Mouse (Mus musculus): ENCODE results near the gene Defb7. TPM values are rescaled to one million over a fixed set of nuclear protein-coding genes. Genes with fewer than 3 reads are reported as not detected.

The Defb7 gene
- polyA plus RNA-seq (2015; fragmentation: Nextera tagmentation; extraction: Ambion mirVana) = not detected in 2 replicates

GRCm38 (mm10) chr8:19494797-19495196 is at the start of gene Defb7:
Gene Defb7 (plus strand): TSS chr8:19495097.
- H3K9me3 ChIP-seq = no peaks in the 10 kb centered on the region
- 88% methylated on average over 2 of the region's 2 CpGs for WGBS
- no peak for ATAC-seq (ENCODE audit: borderline replicate concordance, extremely low read depth, low FRiP score, low TSS enrichment)

GRCm38 (mm10) chr8:19446378-19446777 is 48.5 kb upstream of the Defb7 start:
- Histone ChIP-seq H3K27me3 (no peaks in the 10 kb centered on the region), H3K4me2 (no peak overlapping the region), H3K9me3 (no peaks in the 10 kb centered on the region), H3K9ac (no peak overlapping the region), H3K27ac (no peak overlapping the region), H3K4me1 (no peaks in the 10 kb centered on the region), H3K36me3 (no peaks in the 10 kb centered on the region), H3K4me3 (no peak overlapping the region)
- no peak for ATAC-seq (ENCODE audit: borderline replicate concordance, extremely low read depth, low FRiP score, low TSS enrichment)
- WGBS = 76% methylated on average over 1 of the region's 1 CpGs

More at GRCm38 (mm10) chr8:19494797-19495196, at the start of gene Defb7:
- H3K4me1 ChIP-seq = no peaks in the 10 kb centered on the region
- H3K27ac ChIP-seq = no peak within 1 kb of the TSS
- H3K4me3 ChIP-seq = no peak within 1 kb of the TSS
- H3K27me3 ChIP-seq = no peaks in the 10 kb centered on the region
- H3K4me2 ChIP-seq = no peak within 1 kb of the TSS
- no peaks in the 10 kb centered on the region for H3K36me3 ChIP-seq
- H3K9ac ChIP-seq = no peak within 1 kb of the TSS

- Histone ChIP-seq H3K4me1 (no peaks in the 10 kb centered on the region), H3K36me3 (no peaks in the 10 kb centered on the region), H3K9me3 (no peaks in the 10 kb centered on the region; the same call in 1 of the 2 replicates), H3K9ac (no peak overlapping the region), H3K27me3 (no peaks in the 10 kb centered on the region), H3K4me2 (no peak overlapping the region), H3K4me3 (no peak overlapping the region), H3K27ac (no peak overlapping the region)
- WGBS = 66% methylated on average over 3 of the region's 3 CpGs
- ATAC-seq (ENCODE audit: borderline replicate concordance, extremely low read depth, low FRiP score, low TSS enrichment) = no peak
Measured at GRCm38 (mm10) chr8:19461355-19461754, 33.5 kb upstream of the Defb7 start.

- Histone ChIP-seq H3K9ac (no peak overlapping the region), H3K4me1 (no peaks in the 10 kb centered on the region), H3K4me2 (no peak overlapping the region), H3K27ac (no peak overlapping the region), H3K4me3 (no peak overlapping the region), H3K27me3 (no peaks in the 10 kb centered on the region), H3K36me3 (no peaks in the 10 kb centered on the region), H3K9me3 (no peaks in the 10 kb centered on the region; the same call in 1 of the 2 replicates)
- ATAC-seq (ENCODE audit: borderline replicate concordance, extremely low read depth, low FRiP score, low TSS enrichment) = no peak
- 73% methylated on average over 3 of the region's 3 CpGs for WGBS
Measured at GRCm38 (mm10) chr8:19469026-19469425, 25.9 kb upstream of the Defb7 start.

GRCm38 (mm10) chr8:19500524-19500923 is 5.6 kb downstream of the Defb7 start:
- H3K9ac ChIP-seq = no peak overlapping the region
- no peak overlapping the region for H3K4me3 ChIP-seq
- no peak overlapping the region for H3K4me2 ChIP-seq
- H3K9me3 ChIP-seq = no peaks in the 10 kb centered on the region
- no peaks in the 10 kb centered on the region for H3K27me3 ChIP-seq
- ATAC-seq (ENCODE audit: borderline replicate concordance, extremely low read depth, low FRiP score, low TSS enrichment) = no peak
- H3K27ac ChIP-seq = no peak overlapping the region
- H3K4me1 ChIP-seq = no peaks in the 10 kb centered on the region
- H3K36me3 ChIP-seq = no peaks in the 10 kb centered on the region
- WGBS = 55% methylated on average over 1 of the region's 1 CpGs

GRCm38 (mm10) chr8:19535195-19535829 is 40.4 kb downstream of the Defb7 start:
- H3K36me3 ChIP-seq = no peaks in the 10 kb centered on the region
- peak overlapping the region; percentile 59 for H3K4me2 ChIP-seq
- H3K9ac ChIP-seq = no peak overlapping the region
- H3K9me3 ChIP-seq = no peaks in the 10 kb centered on the region
- H3K27ac ChIP-seq = no peak overlapping the region
- no peaks in the 10 kb centered on the region for H3K4me1 ChIP-seq
- peak overlapping the region; percentile 26 for H3K4me3 ChIP-seq
- peak; percentile 49; the same call in 1 of the 2 replicates for ATAC-seq (ENCODE audit: borderline replicate concordance, extremely low read depth, low FRiP score, low TSS enrichment)
- 6% methylated on average over 66 of the region's 75 CpGs for WGBS
- peaks cover 28% of the 10 kb centered on the region for H3K27me3 ChIP-seq

- H3K4me2 ChIP-seq = no peak overlapping the region
- H3K9me3 ChIP-seq = no peaks in the 10 kb centered on the region
- WGBS = 54% methylated on average over 1 of the region's 1 CpGs
- H3K4me1 ChIP-seq = no peaks in the 10 kb centered on the region
- no peak overlapping the region for H3K4me3 ChIP-seq
- no peak for ATAC-seq (ENCODE audit: borderline replicate concordance, extremely low read depth, low FRiP score, low TSS enrichment)
- H3K9ac ChIP-seq = no peak overlapping the region
- H3K27ac ChIP-seq = no peak overlapping the region
- H3K27me3 ChIP-seq = peaks cover 14% of the 10 kb centered on the region
- H3K36me3 ChIP-seq = no peaks in the 10 kb centered on the region
Measured at GRCm38 (mm10) chr8:19540376-19540775, 45.5 kb downstream of the Defb7 start.

Small RNA genes lying within 50 kb of the gene (microRNA-seq; reads per million reads assigned to microRNA genes)
- gene Gm27288 (not detected), gene Gm27852 (not detected)

Other genes with a start within 250 kb of the Defb7 start
- gene Defb5, start 247.5 kb upstream of the Defb7 start, polyA plus RNA-seq (2015; fragmentation: Nextera tagmentation; extraction: Ambion mirVana) = not detected in 2 replicates
- gene Defb3, start 201.7 kb upstream of the Defb7 start, polyA plus RNA-seq (2015; fragmentation: Nextera tagmentation; extraction: Ambion mirVana) = not detected in 2 replicates
- gene Defb8, start 47.5 kb upstream of the Defb7 start, polyA plus RNA-seq (2015; fragmentation: Nextera tagmentation; extraction: Ambion mirVana) = not detected in 2 replicates
- gene 4930467E23Rik, start 234.5 kb downstream of the Defb7 start, polyA plus RNA-seq (2015; fragmentation: Nextera tagmentation; extraction: Ambion mirVana) = not detected in 2 replicates